Mouse (Mus musculus) heart, embryonic 15.5 days (tissue): ENCODE data around the gene Perp. TPM values are rescaled to one million over a fixed set of nuclear protein-coding genes. Genes with fewer than 3 reads are reported as not detected.

Source experiments
- ATAC-seq: fragments of 200-750 bp; cut with Nextera tagmentation; replicated peaks from 2 replicates; pipeline ENCODE4 v1.8.0; 2017; ENCODE audit warnings: low read depth, moderate TSS enrichment; ENCODE audit not compliant: insufficient number of reproducible peaks, insufficient read depth, low FRiP score
- H3K27ac ChIP-seq: fragments of 300-500 bp; sonication (generic); 2 replicates; pipeline ENCODE4 v1.5.1; 2015; ENCODE audit warnings: mild to moderate bottlenecking, inconsistent platforms
- H3K27me3 ChIP-seq: fragments of 300-500 bp; sonication (generic); 2 replicates; pipeline ENCODE4 v1.6.1; 2015; ENCODE audit warnings: inconsistent platforms
- H3K36me3 ChIP-seq: fragments of 300-500 bp; sonication (generic); 2 replicates; pipeline ENCODE4 v1.6.1; 2015; ENCODE audit warnings: mild to moderate bottlenecking, inconsistent platforms
- H3K4me1 ChIP-seq: fragments of 300-500 bp; sonication (generic); replicated peaks from 2 replicates; pipeline ENCODE4 v1.6.1; 2015; ENCODE audit warnings: inconsistent platforms
- H3K4me2 ChIP-seq: fragments of 300-500 bp; sonication (generic); 2 replicates; pipeline ENCODE4 v1.6.1; 2015; ENCODE audit warnings: inconsistent platforms, mild to moderate bottlenecking, moderate library complexity
- H3K4me3 ChIP-seq: fragments of 300-500 bp; sonication (generic); 2 replicates; pipeline ENCODE4 v1.5.1; 2015; ENCODE audit warnings: mild to moderate bottlenecking, inconsistent platforms
- H3K9ac ChIP-seq: fragments of 300-500 bp; sonication (generic); 2 replicates; pipeline ENCODE4 v1.6.1; 2015; ENCODE audit warnings: mild to moderate bottlenecking, inconsistent platforms
- H3K9me3 ChIP-seq: fragments of 300-500 bp; sonication (generic); replicated peaks from 2 replicates; pipeline ENCODE4 v1.6.1; 2016; ENCODE audit warnings: inconsistent platforms
- WGBS: fragments of 180-500 bp; shearing (Covaris S2); methylation state at CpG from one replicate; pipeline ENCODE4 v1.1.7; 2015; ENCODE audit warnings: mixed read lengths; 5-methylcytosine and 5-hydroxymethylcytosine counted together
- polyA plus RNA-seq: library from polyadenylated mRNA; unstranded; fragments of >200 nt; fragmentation: Nextera tagmentation; extraction: Ambion mirVana; gene quantifications from 2 replicates; pipeline ENCODE4 v1.2.1, GENCODE M21; 2015

Perp gene
- polyA plus RNA-seq, result 162 and 194 TPM in 2 replicates

DNA sequence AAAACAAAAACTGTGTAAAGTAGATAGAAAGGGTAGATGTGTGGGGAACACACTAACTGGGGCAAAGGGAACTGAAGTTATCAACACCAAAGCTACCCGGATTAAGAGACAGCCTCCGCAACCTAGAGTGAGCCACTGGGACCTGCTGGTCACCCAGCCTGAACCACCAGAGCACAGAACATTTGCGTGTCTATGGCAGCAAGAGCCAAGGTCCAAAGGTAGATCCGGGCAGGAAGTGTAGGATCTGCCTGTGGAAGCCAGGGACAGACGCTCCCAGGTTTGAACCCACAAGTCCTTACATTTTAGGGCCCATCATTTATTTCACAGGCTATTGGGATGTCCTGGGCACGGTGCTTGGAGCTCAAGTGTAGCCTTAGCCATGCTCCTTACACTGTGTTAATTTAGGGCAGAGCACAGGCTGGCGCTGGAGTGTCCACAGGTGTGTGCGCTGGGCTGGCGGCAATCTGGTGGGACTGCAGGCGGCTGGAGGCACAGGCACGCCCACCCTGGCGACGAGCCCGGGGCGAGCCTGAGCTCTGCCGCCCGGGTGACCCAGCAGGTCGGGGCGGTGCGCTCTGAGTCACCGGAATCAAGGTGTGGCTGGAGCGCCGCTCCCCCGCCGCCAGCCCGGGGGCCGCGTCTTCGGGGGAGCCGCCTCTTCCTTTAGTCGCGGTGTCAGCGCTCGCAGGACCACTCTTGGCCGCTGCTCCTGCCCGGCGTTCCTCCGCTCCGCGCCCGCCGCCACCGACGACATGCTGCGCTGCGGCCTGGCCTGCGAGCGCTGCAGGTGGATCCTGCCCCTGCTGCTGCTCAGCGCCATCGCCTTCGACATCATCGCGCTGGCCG, at the start of gene Perp:
Gene Perp (plus strand): TSS at position 580 of the 846 bp plus-strand sequence.
- Histone ChIP-seq H3K9me3 (no peaks in the 10 kb centered on the region), H3K27ac (peak within 1 kb of the TSS; percentile 76), H3K27me3 (no peaks in the 10 kb centered on the region), H3K4me1 (peaks cover 24% of the 10 kb centered on the region), H3K4me3 (peak within 1 kb of the TSS; percentile 74), H3K36me3 (no peaks in the 10 kb centered on the region), H3K4me2 (peak within 1 kb of the TSS; percentile 81), H3K9ac (peak within 1 kb of the TSS; percentile 80)
- WGBS, result 2% methylated on average over 50 of the region's 54 CpGs
- ATAC-seq, result peak; percentile 84

DNA sequence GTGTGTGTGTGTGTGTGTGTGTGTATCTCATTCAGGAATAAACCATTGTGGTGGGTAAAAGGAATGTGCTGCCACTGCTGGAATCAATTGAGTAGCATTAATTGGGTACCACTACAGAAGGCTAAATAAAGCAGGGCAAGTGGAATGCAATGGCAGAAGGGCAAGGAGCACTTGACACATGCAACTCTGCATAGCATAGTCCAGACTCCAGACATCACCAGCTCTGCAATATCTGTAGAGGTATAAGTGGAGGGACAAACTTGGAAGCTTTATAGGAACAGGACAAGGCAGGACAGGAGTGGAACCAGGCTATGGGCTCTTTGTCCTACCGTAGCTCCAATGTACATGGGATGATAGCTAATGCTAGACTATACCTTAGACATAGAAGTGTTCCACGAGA, 33.1 kb upstream of the Perp start:
- H3K27me3 ChIP-seq, result no peaks in the 10 kb centered on the region
- H3K4me2 ChIP-seq, result no peak overlapping the region
- H3K4me3 ChIP-seq, result no peak overlapping the region
- H3K27ac ChIP-seq, result peak overlapping the region; percentile 53
- H3K4me1 ChIP-seq, result peaks cover 18% of the 10 kb centered on the region
- H3K9me3 ChIP-seq, result no peaks in the 10 kb centered on the region
- H3K36me3 ChIP-seq, result no peaks in the 10 kb centered on the region
- H3K9ac ChIP-seq, result no peak overlapping the region
- ATAC-seq, result peak; percentile 78
- WGBS, result 50% methylated on average over 2 of the region's 2 CpGs

DNA sequence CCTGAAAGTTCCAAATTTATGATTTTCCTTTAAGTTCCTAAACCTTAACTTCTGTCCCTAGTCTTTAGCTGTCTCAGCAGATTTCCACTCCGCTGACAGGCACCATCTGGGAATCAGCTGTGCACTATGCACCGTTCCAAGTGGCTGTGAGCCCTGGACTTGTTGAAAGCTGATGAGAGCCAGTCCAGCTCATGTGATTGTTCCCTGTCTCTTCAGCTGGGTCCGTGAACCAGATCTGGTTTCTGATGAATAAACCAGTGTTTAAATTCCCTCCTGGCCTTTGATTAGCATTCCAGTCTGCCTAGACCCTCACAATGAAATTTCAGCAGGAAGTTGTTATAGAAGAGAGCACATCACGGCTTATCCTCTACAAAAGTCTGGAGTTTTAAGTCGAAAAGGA, 28.3 kb upstream of the Perp start:
- Histone ChIP-seq H3K4me2 (no peak overlapping the region), H3K27ac (no peak overlapping the region; the same call in 1 of the 2 replicates), H3K9me3 (no peaks in the 10 kb centered on the region), H3K4me3 (no peak overlapping the region), H3K4me1 (peaks cover 23% of the 10 kb centered on the region), H3K9ac (no peak overlapping the region), H3K36me3 (no peaks in the 10 kb centered on the region), H3K27me3 (no peaks in the 10 kb centered on the region)
- 26% methylated on average over 5 of the region's 5 CpGs for WGBS
- peak; percentile 82 for ATAC-seq

DNA sequence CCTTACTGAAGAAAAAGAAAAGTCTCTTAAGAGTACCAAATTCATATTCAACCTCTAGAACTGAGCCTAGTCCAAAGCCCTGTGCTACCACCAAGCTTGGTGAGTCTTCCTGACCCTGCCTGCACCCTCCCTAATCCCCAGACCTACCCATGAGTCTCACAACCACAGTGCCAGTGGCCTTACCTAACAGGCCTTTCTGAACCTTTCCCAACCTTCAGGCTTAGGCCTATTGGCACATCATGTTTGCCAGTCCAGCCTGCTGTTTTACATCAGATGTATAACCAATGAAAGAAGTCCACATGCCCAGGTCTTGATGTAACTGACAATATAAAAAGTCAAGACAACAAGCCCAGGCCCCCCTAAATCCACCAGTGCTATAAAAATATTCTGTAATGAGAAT, 19.7 kb upstream of the Perp start:
- Histone ChIP-seq H3K36me3 (no peaks in the 10 kb centered on the region), H3K9me3 (no peaks in the 10 kb centered on the region)

DNA sequence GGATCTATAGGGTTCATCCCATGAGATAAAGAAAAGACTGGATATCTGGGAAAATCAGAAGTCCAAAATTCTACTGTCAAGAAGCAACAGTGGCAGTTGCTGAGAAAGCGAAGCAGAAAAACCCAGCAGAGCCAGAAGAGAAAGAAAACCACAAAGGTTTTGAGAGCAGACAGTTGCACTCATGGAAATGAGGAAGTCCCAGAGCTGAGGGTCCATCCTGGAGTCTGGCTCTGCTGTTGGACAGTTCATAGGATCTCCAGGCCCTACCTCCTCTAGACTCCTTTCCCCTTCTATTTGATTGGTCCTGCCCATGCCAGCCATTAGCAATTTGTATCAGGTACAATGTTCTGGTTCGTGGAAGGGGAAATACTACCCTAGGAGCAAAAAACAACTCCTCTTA, 18.7 kb upstream of the Perp start:
- H3K9ac ChIP-seq, result no peak overlapping the region
- H3K4me1 ChIP-seq, result no peaks in the 10 kb centered on the region
- no peaks in the 10 kb centered on the region for H3K9me3 ChIP-seq
- no peak for ATAC-seq
- no peak overlapping the region for H3K4me2 ChIP-seq
- H3K27me3 ChIP-seq, result no peaks in the 10 kb centered on the region
- 75% methylated on average over 2 of the region's 2 CpGs for WGBS
- no peak overlapping the region for H3K4me3 ChIP-seq
- no peaks in the 10 kb centered on the region for H3K36me3 ChIP-seq
- no peak overlapping the region for H3K27ac ChIP-seq

More for the DNA sequence above, 19.7 kb upstream of the Perp start:
- Histone ChIP-seq H3K4me2 (no peak overlapping the region), H3K4me1 (no peaks in the 10 kb centered on the region), H3K27me3 (no peaks in the 10 kb centered on the region), H3K4me3 (no peak overlapping the region), H3K27ac (no peak overlapping the region), H3K9ac (no peak overlapping the region)
- no peak for ATAC-seq

DNA sequence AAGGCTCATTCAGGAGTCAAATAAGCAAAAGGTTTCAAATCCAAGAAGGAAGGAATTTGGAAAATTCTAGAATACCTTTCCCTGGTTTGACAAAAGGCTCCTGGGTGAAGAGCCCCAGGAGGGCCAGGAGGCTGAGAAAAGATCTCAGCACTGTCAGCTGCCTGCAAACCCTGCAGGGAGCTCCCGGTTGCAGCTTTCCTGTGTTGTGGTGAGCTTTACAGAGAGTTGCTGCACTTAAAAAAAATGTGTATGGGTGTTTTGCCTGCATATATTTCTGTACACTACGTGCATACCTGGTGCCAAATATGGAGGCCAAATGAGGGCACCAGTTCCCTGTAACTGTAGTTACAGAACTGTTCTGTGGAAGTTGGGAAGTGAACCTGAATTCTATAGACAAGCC, 16.9 kb upstream of the Perp start:
- no peaks in the 10 kb centered on the region for H3K4me1 ChIP-seq
- H3K4me2 ChIP-seq, result no peak overlapping the region
- no peaks in the 10 kb centered on the region for H3K36me3 ChIP-seq
- no peak overlapping the region for H3K9ac ChIP-seq
- no peak overlapping the region for H3K27ac ChIP-seq
- H3K4me3 ChIP-seq, result no peak overlapping the region
- no peak for ATAC-seq
- H3K9me3 ChIP-seq, result no peaks in the 10 kb centered on the region
- 47% methylated on average over 2 of the region's 2 CpGs for whole genome bisulfite sequencing
- no peaks in the 10 kb centered on the region for H3K27me3 ChIP-seq

DNA sequence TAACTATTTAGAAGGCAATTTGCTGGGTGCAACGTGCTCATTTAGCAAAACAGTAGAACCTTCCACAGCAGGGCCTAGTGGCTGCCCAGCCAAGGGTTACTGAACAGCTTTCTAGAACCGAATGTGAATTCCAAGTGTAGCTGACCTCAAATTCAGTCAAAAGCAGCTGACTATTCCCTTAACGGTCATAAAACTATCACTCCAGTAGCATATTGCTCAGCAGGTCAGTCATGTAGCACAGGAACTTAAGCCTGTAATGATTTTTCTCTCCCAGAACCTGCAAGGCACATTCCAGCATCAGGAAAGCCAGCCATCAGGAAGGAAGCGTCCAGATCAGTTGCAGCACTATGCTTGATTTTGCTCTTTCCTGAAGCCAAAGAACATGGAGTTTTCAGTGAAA, 14.5 kb upstream of the Perp start:
- H3K4me2 ChIP-seq, result no peak overlapping the region
- H3K9me3 ChIP-seq, result no peaks in the 10 kb centered on the region
- H3K4me1 ChIP-seq, result no peaks in the 10 kb centered on the region
- no peaks in the 10 kb centered on the region for H3K36me3 ChIP-seq
- 81% methylated on average over 4 of the region's 4 CpGs for WGBS
- no peaks in the 10 kb centered on the region for H3K27me3 ChIP-seq
- H3K9ac ChIP-seq, result no peak overlapping the region
- no peak overlapping the region for H3K27ac ChIP-seq
- no peak for ATAC-seq
- no peak overlapping the region for H3K4me3 ChIP-seq

DNA sequence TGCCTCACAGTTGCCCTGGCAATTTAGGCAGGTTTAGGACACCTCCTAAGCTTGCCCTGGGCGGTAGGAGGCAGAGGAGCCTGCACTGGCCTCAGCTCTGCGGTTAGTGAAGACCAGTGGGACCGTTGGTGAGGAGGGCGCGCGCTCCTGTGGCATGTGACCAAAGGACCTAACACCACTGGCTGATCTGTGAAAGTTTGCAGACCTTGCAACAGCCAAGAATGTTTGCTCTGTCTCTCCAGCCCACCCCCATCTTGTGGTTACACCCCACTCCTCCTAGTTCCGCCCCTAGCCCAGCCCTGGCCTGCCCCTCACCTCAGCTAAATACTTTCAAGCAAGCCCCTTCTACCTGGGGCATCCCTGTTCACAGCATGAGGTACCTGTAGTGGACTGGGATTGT, 13.0 kb upstream of the Perp start:
- Histone ChIP-seq H3K9ac (no peak overlapping the region), H3K36me3 (no peaks in the 10 kb centered on the region), H3K4me1 (no peaks in the 10 kb centered on the region), H3K4me2 (no peak overlapping the region), H3K27me3 (no peaks in the 10 kb centered on the region), H3K9me3 (no peaks in the 10 kb centered on the region), H3K27ac (no peak overlapping the region), H3K4me3 (no peak overlapping the region)
- no peak for ATAC-seq
- WGBS, result 35% methylated on average over 7 of the region's 7 CpGs

DNA sequence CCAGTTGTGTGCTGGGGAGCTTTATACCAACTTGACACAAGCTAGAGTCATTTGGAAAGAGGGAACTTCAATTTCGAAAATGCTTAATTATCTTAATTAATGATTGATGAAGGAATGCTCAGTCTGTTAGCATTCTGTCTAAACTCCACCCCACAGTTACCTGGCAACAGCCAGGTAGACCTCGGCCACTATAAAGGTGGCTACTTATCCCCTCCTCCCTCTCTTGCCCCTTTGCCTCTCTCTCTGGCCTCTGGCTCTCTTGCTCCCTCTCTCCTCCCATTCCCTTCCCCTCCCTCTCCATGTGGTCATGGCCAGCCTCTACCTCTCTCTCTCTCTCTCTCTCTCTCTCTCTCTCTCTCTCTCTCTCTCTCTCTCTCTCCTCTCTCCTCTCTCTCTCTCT, 10.4 kb upstream of the Perp start:
- H3K27me3 ChIP-seq, result no peaks in the 10 kb centered on the region
- no peak overlapping the region for H3K4me3 ChIP-seq
- no peak for ATAC-seq
- no peak overlapping the region for H3K4me2 ChIP-seq
- H3K9me3 ChIP-seq, result no peaks in the 10 kb centered on the region
- no peak overlapping the region for H3K27ac ChIP-seq
- no peaks in the 10 kb centered on the region for H3K36me3 ChIP-seq
- no peaks in the 10 kb centered on the region for H3K4me1 ChIP-seq
- no peak overlapping the region for H3K9ac ChIP-seq
- 46% methylated on average over 2 of the region's 2 CpGs for WGBS

DNA sequence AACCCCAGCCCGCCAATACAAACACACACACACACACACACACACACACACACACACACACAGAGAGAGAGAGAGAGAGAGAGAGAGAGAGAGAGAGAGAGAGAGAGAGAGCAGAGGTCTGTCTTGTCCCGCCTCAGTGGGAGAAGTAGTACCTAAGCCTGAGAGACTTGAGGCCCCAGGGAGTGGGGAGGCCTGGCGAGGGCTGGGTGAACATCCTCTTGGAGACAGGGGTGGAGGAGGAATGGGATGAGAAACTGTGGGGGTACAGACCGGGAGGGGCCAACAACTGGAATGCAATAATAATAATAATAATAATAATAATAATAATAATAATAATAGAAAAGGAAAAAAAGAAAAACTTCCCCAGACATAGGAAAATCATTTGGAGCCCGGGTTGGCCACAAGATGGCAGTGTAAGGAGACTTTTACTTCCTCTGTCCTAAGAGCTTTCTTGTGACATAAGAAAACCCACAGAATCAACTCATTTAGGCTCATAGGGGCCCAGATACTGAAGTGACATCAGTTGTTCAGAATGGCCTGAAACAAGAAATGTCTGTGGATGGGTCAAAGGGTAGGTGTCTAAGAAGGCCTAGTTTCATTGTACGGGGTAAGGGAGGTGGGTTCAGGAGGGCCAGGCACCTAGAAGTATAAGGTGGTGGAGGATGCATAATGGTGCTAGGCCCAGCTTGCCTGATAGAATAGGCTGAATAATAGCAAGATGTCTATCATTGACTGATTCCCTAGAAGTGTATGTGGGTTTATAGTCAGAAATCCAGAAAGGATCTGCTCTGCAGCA, 8.9 kb upstream of the Perp start:
- peaks cover 4% of the 10 kb centered on the region; the same call in 1 of the 2 replicates for H3K4me1 ChIP-seq
- ATAC-seq, result no peak
- WGBS, result 50% methylated on average over 6 of the region's 6 CpGs

DNA sequence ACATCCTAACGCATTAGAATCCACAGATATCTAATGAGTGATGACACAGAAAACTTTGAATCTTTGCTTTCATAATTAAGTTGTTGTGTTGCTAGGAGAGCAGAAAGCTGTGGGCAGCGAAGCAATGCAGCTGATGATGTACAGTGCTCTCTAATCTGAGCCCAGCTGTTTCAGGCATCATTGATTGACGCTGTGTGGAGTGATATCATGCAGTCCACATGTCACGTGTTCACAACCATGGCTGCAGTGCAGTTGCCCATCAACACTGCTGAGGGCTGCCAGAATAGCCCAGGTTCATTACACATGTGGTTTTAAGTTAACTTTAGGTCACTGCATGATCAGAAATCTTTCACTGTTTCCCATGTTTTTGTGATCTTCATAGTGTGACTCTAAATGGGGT, 5.3 kb upstream of the Perp start:
- WGBS, result 30% methylated on average over 4 of the region's 4 CpGs
- no peaks in the 10 kb centered on the region for H3K9me3 ChIP-seq
- peaks cover 7% of the 10 kb centered on the region for H3K4me1 ChIP-seq
- ATAC-seq, result peak; percentile 70; the same call in 1 of the 2 replicates
- H3K9ac ChIP-seq, result no peak overlapping the region
- H3K4me3 ChIP-seq, result no peak overlapping the region
- H3K27ac ChIP-seq, result no peak overlapping the region
- no peaks in the 10 kb centered on the region for H3K36me3 ChIP-seq
- no peaks in the 10 kb centered on the region for H3K27me3 ChIP-seq
- no peak overlapping the region for H3K4me2 ChIP-seq

More for the DNA sequence above, 8.9 kb upstream of the Perp start:
- Histone ChIP-seq H3K4me2 (no peak overlapping the region), H3K27ac (no peak overlapping the region), H3K27me3 (no peaks in the 10 kb centered on the region), H3K9me3 (no peaks in the 10 kb centered on the region), H3K4me3 (no peak overlapping the region), H3K36me3 (no peaks in the 10 kb centered on the region), H3K9ac (no peak overlapping the region)
